Mouse (Mus musculus) neutrophil, adult 65 days (primary cell): Measurements from ENCODE around the gene Rpl36a-ps1. TPM values are rescaled to one million over a fixed set of nuclear protein-coding genes. Genes with fewer than 3 reads are reported as not detected.

Experiments
- total RNA-seq: library from RNA; stranded (reverse); gene quantifications from 2 replicates; pipeline ENCODE4 v1.2.4, GENCODE M21; 2023

The Rpl36a-ps1 gene
- total RNA-seq, result not detected in 2 replicates

DNA sequence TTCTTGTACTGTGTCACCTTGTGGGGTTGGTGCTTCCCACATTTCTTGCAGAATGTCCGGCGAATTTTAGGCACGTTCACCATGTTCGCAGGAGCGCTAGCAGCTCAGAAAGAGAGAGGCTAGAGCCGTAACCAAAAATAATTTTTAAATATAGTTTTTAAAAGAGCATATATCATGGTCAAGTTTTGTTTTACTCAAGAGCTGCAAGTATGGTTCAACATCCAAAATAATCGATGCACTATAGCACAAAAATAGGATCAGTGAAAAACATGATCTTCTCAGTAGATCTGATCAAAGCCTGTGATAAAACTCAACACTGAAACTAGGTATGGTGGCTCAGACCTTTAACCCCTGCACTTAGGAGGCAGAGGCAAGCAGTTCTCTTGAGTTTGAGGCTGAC lies at the start of gene Rpl36a-ps1:
Gene Rpl36a-ps1, minus strand, starts transcription at position 101 of the 400 bp plus-strand sequence.

Other genes with a start within 250 kb of the Rpl36a-ps1 start
- gene Mzt1, start 51.8 kb upstream of the Rpl36a-ps1 start, total RNA-seq, result 17.1 and 18.2 TPM in 2 replicates
- 13.3 and 17.2 TPM in 2 replicates for gene Bora, start 51.9 kb upstream of the Rpl36a-ps1 start, total RNA-seq
- gene Pibf1, start 105.1 kb upstream of the Rpl36a-ps1 start, total RNA-seq, result 11.6 and 13.5 TPM in 2 replicates
- 7.9 and 12.0 TPM in 2 replicates for gene Dis3, start 105.5 kb upstream of the Rpl36a-ps1 start, total RNA-seq